Mouse (Mus musculus) testis, adult 2 months (tissue): ENCODE measurements around the gene Cyb5rl. TPM values are rescaled to one million over a fixed set of nuclear protein-coding genes. Genes with fewer than 3 reads are reported as not detected.
A peak's percentile ranks its signal among the peaks of the same experiment; 100 is the strongest.

ENCODE experiments used
- H3K27ac ChIP-seq: fragments of 200-500 bp; 2 replicates; pipeline ENCODE4 v1.5.1; 2012; ENCODE audit warnings: low read depth, low read length; ENCODE audit not compliant: control insufficient read depth, insufficient read depth
- H3K27me3 ChIP-seq: fragments of 200-500 bp; 2 replicates; pipeline ENCODE4 v1.6.1; 2012; ENCODE audit warnings: mild to moderate bottlenecking, low read length, moderate library complexity; ENCODE audit not compliant: control insufficient read depth, insufficient read depth
- H3K36me3 ChIP-seq: fragments of 200-500 bp; 2 replicates; pipeline ENCODE4 v1.6.1; 2012; ENCODE audit warnings: mild to moderate bottlenecking, low read length; ENCODE audit not compliant: control insufficient read depth, insufficient read depth
- H3K4me1 ChIP-seq: fragments of 200-500 bp; 2 replicates; pipeline ENCODE4 v1.6.1; 2012; ENCODE audit warnings: low read length; ENCODE audit not compliant: control insufficient read depth, insufficient read depth
- H3K4me3 ChIP-seq: fragments of 200-500 bp; 2 replicates; pipeline ENCODE4 v1.5.1; 2012; ENCODE audit warnings: low read depth, mild to moderate bottlenecking, low read length, moderate library complexity, mixed read lengths; ENCODE audit not compliant: control insufficient read depth
- CTCF ChIP-seq: fragments of 200-500 bp; IDR thresholded peaks from 2 replicates; pipeline ENCODE4 v1.5.1; 2012; ENCODE audit warnings: low read depth, mild to moderate bottlenecking, inconsistent platforms, low read length, moderate library complexity; ENCODE audit not compliant: control insufficient read depth, insufficient read depth, insufficient replicate concordance
- POLR2A ChIP-seq: fragments of 200-500 bp; IDR thresholded peaks from 2 replicates; pipeline ENCODE4 v1.6.1; 2012; ENCODE audit warnings: low read depth, mild to moderate bottlenecking, inconsistent platforms, low read length, moderate library complexity; ENCODE audit not compliant: control insufficient read depth
- polyA plus RNA-seq: library from polyadenylated mRNA; depleted of rRNA; stranded (reverse); fragments of >200 nt; gene quantifications from 2 replicates; pipeline ENCODE4 v1.2.3, GENCODE M21; 2012

Cyb5rl gene
- polyA plus RNA-seq, 1 experiment: 5.7 TPM

- Histone ChIP-seq H3K27ac (no peak overlapping the region), H3K27me3 (no peaks in the 10 kb centered on the region), H3K4me1 (no peaks in the 10 kb centered on the region), H3K36me3 (no peaks in the 10 kb centered on the region), H3K4me3 (no peak overlapping the region)
- TF ChIP-seq POLR2A: no peak
- no peak for TF ChIP-seq CTCF
These were observed 41.4 kb upstream of the Cyb5rl start for GRCm38 (mm10) chr4:107025369-107025768.

DNA sequence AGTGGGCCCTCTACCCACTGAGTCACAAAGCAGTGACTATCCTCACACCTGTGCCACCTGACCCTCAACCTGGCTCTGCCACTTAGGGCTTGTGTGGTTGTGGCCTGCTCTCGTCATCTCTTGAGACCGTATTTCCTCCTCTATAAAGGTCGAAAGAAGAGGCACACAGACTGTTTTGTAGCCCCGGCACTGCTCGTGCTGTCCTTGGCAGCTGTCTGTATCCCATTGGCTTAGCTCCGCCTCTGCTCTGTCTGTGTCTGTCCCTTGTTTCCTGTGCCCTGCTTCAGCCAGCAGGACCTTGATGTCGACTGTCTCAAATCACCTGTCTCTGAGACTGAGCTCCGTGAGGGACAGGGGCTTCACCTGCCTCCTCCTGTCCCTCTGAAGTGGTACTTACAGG, 40.3 kb upstream of the Cyb5rl start:
- H3K27me3 ChIP-seq: no peaks in the 10 kb centered on the region
- no peaks in the 10 kb centered on the region for H3K36me3 ChIP-seq
- H3K4me1 ChIP-seq: no peaks in the 10 kb centered on the region
- no peak overlapping the region for H3K27ac ChIP-seq
- no peak overlapping the region for H3K4me3 ChIP-seq
- TF ChIP-seq CTCF: no peak
- TF ChIP-seq POLR2A: no peak

DNA sequence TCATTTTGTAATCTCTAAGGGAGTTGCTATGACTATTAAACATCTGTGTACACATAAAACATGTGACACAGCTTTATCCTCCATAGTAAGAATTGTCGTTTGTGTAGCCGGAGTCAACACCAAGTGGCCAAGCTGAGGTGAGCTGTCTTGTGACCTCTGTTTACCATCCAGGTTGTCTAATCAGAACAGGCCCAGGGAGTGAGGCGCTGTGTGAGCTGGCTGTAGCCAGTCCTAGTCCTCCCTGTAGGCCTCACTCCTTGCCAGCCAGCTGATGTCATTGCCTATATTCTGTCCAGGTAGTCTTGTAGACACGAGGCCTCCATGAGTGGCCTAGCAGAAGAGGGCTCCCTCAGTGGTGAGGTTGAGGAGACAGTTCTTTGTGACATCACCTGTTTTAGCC, 31.1 kb upstream of the Cyb5rl start:
- Histone ChIP-seq H3K27me3 (no peaks in the 10 kb centered on the region), H3K4me3 (peak overlapping the region; percentile 72), H3K4me1 (no peaks in the 10 kb centered on the region), H3K36me3 (no peaks in the 10 kb centered on the region), H3K27ac (no peak overlapping the region)
- TF ChIP-seq CTCF (no peak), POLR2A (no peak; the same call in 1 of the 2 replicates)

- Histone ChIP-seq H3K27ac (no peak overlapping the region), H3K27me3 (no peaks in the 10 kb centered on the region), H3K36me3 (no peaks in the 10 kb centered on the region), H3K4me1 (no peaks in the 10 kb centered on the region), H3K4me3 (peak overlapping the region; percentile 65)
- no peak for TF ChIP-seq CTCF
- no peak for TF ChIP-seq POLR2A
These were observed 29.8 kb upstream of the Cyb5rl start for GRCm38 (mm10) chr4:107036985-107037384.

DNA sequence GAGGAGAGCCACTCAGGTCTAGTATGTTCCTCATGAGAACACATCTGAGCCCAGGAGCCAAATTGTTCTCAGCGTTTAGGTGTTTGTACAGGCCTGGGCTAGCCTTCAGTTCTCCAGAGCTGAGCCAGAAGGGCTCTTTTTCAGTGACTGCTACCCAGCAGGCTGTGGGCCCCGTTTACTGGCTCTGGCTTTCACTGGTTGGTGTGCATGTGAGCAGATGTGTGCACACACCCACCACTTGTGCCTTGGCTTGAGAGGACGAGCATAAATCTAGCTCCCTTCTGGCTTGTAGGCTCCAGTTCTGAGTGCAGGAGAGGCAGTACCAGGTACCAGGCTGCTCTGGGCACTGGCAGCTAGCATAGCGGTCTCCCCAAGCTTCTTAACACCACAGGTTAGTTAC, 28.5 kb upstream of the Cyb5rl start:
- Histone ChIP-seq H3K27me3 (no peaks in the 10 kb centered on the region), H3K36me3 (no peaks in the 10 kb centered on the region), H3K27ac (no peak overlapping the region), H3K4me3 (no peak overlapping the region), H3K4me1 (no peaks in the 10 kb centered on the region)
- TF ChIP-seq CTCF (no peak), POLR2A (no peak)

GRCm38 (mm10) chr4:107039270-107039669, 27.5 kb upstream of the Cyb5rl start:
- no peaks in the 10 kb centered on the region for H3K36me3 ChIP-seq
- no peak overlapping the region for H3K4me3 ChIP-seq
- no peaks in the 10 kb centered on the region for H3K27me3 ChIP-seq
- TF ChIP-seq CTCF (no peak), POLR2A (no peak)
- no peaks in the 10 kb centered on the region for H3K4me1 ChIP-seq
- H3K27ac ChIP-seq: no peak overlapping the region

DNA sequence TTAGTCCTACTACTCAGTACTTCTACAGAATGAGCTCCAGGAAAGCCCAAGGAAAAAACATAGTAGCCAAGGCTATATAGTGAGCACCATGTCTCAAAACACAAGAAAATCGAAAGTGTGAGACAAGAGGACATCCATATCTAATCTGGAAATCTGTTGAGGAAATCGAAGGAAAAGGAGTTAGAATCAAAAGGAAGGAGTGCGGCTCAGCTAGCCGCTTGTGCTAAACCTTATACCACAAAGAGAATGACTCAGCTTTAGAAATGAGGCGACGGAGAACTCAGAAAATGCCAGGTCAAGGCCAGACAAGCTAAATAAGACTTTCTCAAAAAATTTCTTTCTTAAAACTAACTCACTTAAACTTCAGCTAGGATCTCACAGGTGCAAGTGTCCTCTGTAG, 24.5 kb upstream of the Cyb5rl start:
- TF ChIP-seq POLR2A (no peak), CTCF (no peak)
- Histone ChIP-seq H3K27me3 (no peaks in the 10 kb centered on the region), H3K36me3 (no peaks in the 10 kb centered on the region), H3K4me3 (no peak overlapping the region), H3K4me1 (no peaks in the 10 kb centered on the region), H3K27ac (no peak overlapping the region)

- Histone ChIP-seq H3K4me3 (no peak overlapping the region), H3K36me3 (no peaks in the 10 kb centered on the region), H3K27ac (no peak overlapping the region), H3K27me3 (no peaks in the 10 kb centered on the region), H3K4me1 (no peaks in the 10 kb centered on the region)
- no peak for TF ChIP-seq CTCF
- TF ChIP-seq POLR2A: no peak
These were observed 21.6 kb upstream of the Cyb5rl start for GRCm38 (mm10) chr4:107045188-107045587.

- H3K27ac ChIP-seq: no peak overlapping the region
- no peaks in the 10 kb centered on the region for H3K36me3 ChIP-seq
- no peaks in the 10 kb centered on the region for H3K4me1 ChIP-seq
- H3K4me3 ChIP-seq: no peak overlapping the region
- no peak for TF ChIP-seq CTCF
- TF ChIP-seq POLR2A: no peak
- H3K27me3 ChIP-seq: no peaks in the 10 kb centered on the region
These were observed 19.0 kb upstream of the Cyb5rl start for GRCm38 (mm10) chr4:107047806-107048205.
